Mouse (Mus musculus) spleen, adult 2 months (tissue): ENCODE results near the gene Mesd.

Experiments
- CTCF ChIP-seq: fragments of 200-500 bp; IDR thresholded peaks from 2 replicates; pipeline ENCODE4 v1.5.1; 2011; ENCODE audit warnings: mild to moderate bottlenecking, inconsistent platforms; ENCODE audit not compliant: insufficient read depth, insufficient read length, insufficient replicate concordance; ENCODE audit errors: extremely low read depth
- POLR2A ChIP-seq: fragments of 200-500 bp; IDR thresholded peaks from 2 replicates; pipeline ENCODE4 v1.6.1; 2011; ENCODE audit warnings: low read depth, low read length, inconsistent platforms

- TF ChIP-seq POLR2A (no peak), CTCF (no peak)
Observed at GRCm38 (mm10) chr7:83911909-83912308, 27.6 kb downstream of the Mesd start.
